Mouse (Mus musculus) erythroblast, adult 5-6 weeks (primary cell): ENCODE data around the gene Ssbp2. TPM values are rescaled to one million over a fixed set of nuclear protein-coding genes. Genes with fewer than 3 reads are reported as not detected.

Experiments used
- ATAC-seq: replicated peaks from 2 replicates; pipeline ENCODE4 v1.8.0; 2016; ENCODE audit warnings: moderate number of reproducible peaks, mild to moderate bottlenecking, moderate TSS enrichment, inconsistent platforms; ENCODE audit not compliant: poor library complexity, low FRiP score, severe bottlenecking
- total RNA-seq, 2 experiments: library from RNA; stranded (forward) in 1 of 2; stranded (reverse) in 1 of 2; fragments of 150-400 nt in 1 of 2; fragments of 200-764, 138-1000 nt in 1 of 2; gene quantifications; 2 replicates each; pipeline versions ENCODE4 v1.2.3 to v1.2.4; 2015 to 2017; ENCODE audit warnings: low replicate concordance in 2 of 2

The Ssbp2 gene
- total RNA-seq, 2 experiments from 2014 or later = 13.8 to 21.4 TPM

DNA sequence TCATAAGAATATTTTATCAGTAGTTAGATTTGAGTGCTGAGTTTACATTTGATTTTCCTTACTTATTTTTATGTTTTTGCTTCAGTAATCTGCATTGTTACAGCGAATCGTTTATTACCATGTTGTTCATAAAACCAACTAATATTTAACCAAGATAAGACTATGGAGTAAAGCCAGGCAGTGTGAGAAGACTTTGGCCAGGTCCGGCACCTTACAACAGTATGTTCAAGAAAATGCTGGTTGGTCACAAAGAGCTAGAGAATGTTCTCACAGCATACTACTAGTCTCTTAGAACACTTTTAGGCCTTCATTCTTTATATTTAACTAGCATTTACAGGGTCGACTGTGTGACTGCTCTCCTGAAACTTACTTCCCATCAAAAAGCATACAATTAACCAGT is 152.5 kb downstream of the Ssbp2 start:
- no peak for ATAC-seq

DNA sequence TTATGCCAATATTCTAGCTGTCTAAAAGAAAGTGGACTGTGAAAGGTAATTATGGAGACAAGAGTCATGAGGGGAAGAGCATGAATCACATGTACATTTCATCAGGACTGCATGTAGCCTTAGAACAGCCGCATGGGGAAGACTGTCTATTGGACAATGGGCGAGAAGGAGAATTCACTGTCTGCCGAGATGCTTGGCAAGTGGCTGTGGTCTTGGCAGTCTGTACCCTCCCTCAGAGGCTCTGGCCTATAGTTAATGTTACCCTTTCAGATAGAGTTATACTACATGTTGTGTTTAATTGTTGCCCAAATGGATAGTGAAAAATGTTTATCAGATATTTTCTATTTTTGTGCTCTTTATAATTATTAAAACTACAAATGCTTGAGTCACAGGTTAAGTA is 156.0 kb downstream of the Ssbp2 start:
- no peak for ATAC-seq

DNA sequence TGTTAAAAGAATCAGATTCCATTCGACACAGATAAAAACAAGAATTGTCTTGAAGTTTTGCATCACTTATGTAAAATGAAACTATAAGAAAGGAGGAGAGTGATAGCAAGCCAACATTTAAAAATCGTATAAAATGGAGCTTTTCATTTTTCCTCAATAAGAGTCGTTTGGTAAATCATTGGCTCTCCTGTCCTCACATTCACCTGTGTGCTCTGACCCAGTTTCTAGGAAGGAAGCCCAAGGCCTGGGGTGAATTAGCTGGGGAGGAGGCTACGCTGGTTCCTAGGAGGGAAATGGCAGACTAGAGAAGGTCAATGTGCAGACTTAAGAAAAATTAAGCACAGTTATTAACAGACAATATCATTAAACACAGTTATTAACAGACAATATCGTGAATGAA is 156.8 kb downstream of the Ssbp2 start:
- no peak for ATAC-seq

DNA sequence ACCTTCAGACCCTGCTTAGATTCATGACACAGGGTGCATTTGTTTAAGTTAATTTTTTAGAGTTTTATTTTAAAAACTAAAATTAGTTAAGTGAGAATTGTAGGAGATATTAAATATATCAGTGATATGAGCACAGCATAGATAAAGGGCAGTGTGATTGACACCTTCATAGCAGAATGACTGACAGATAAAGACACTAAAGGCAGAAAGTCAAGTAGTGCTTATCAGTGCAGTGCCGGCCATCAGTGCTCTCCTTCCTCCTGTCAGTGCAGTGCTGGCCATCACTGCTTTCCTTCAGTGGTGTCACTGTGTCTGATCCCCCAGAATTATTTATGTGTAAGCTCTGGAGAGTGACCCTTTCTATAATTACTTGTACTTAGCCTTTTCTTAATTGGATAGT is 159.3 kb downstream of the Ssbp2 start:
- ATAC-seq = no peak

- no peak for ATAC-seq
Measured at GRCm38 (mm10) chr13:91620541-91620940, 160.5 kb downstream of the Ssbp2 start.

DNA sequence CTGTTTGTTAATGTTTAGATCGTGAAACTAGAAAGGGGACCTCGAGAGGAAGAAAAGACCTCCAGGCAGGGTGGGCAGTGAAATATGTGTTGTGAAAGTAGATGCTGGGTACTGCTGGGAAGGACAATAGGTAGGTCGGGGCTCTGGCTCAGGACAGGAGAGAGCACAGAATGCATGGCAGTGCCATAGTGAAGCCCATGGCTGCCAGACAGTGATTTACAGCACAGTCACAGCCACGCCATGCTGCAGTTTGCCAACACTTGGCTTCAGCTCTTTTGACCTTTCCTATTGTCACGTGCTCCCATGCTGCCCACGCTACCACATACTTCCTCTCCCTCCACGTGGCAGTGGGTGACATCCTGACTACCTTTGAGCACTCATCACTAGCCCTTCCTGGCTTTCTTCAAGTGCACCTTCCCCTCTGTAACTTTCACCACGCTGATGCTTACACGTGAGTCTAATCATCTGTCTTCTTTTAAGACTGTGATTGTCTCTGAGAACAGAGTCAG is 171.3 kb downstream of the Ssbp2 start:
- ATAC-seq = no peak

- no peak for ATAC-seq
Measured at GRCm38 (mm10) chr13:91634123-91634522, 174.0 kb downstream of the Ssbp2 start.

DNA sequence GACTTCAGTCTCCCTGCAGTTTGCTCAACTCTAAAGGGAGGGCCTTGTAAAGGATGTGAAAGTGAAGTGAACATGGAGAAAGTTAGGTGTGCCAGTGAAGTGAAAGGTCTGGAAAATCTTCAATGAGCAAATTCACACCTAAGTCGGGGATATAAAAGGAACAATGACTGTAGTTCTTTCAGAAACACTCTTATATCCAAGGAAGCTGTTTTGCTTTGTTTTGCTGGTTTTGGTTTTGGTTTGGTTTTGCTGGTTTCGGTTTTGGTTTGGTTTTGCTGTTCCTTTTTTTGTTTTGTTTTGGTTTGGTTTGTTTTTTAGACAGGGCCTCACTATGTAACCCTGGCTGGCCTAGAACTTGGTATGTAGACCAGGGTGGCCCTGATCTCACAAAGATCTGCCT is 175.9 kb downstream of the Ssbp2 start:
- no peak for ATAC-seq

GRCm38 (mm10) chr13:91636814-91637213 is 176.7 kb downstream of the Ssbp2 start:
- ATAC-seq = peak; percentile 91

GRCm38 (mm10) chr13:91638836-91639235 is 178.8 kb downstream of the Ssbp2 start:
- ATAC-seq = no peak

GRCm38 (mm10) chr13:91640219-91640618 is 180.1 kb downstream of the Ssbp2 start:
- ATAC-seq = no peak

DNA sequence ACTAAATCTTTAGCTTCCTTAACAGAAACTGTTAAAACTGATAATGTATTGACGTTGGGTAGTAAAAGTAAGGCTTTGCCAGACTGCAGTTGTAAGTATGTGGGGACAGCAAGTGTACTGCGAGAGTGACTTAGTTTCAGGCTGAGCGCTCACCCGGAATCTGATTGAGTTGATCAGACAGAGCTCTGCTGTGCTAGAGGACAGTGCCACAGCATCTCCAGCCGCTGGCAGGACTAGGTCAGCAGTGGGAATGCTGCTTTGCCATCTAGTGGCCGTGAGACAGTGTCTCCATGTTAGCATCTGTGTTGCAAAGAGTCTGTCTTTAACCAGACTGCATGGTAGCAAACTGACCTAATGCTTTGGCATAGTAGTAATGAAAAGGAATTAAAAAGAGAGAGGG is 188.2 kb downstream of the Ssbp2 start:
- ATAC-seq = no peak

- ATAC-seq = no peak
Measured at GRCm38 (mm10) chr13:91649926-91650325, 189.8 kb downstream of the Ssbp2 start.

DNA sequence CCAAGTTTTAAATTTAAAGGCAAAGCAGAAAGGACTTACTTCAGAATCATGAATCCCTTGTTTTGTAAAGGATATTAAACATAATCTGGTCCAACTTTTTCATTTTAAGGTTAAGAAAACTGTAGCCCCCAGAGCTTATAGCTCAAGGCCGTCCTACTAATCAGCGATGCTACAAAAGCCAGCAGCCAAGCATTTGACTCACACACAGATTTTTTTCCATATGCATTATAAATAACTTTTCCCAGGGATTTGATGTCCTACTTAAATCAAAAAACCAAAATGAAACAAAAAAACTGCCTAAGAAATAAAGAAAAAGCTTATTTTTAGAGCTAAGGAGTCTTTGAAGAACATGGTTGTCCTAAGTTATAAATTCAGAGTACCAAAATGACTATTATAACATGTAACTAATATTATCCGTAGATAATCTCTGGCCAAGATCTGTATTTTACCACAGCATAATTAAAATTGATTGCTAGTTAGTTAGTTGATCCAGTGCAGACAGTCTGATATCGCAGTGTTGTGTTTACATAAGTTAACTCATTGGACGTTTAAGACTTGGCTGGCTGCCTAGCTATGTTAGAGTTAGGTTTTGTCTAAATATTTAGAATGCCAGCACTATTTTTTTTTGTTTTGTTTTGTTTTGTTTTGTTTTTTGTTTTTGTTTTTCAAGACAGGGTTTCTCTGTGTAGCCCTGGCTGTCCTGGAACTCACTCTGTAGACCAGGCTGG is 201.1 kb downstream of the Ssbp2 start:
- ATAC-seq = no peak

DNA sequence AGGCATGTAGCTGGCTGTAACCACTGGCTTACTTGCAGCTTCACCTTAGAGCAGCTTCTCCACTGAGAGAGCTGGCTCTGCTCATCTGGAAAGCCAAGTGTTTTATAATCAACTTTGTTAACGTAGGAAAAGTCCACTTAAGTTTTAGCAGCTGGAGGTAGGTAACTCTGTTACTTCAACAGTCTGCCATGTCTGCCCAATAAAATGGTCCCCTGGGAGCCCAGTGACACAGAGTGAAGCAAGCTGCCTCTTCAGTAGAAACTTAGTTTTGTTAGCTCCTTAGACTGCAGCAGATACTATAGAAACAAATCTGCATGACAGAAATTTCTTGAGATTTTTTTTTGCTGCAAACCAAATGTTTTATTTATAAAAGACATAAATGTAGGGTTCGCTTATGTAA is 202.7 kb downstream of the Ssbp2 start:
- ATAC-seq = no peak

GRCm38 (mm10) chr13:91673241-91673640 is 213.2 kb downstream of the Ssbp2 start:
- no peak for ATAC-seq

- no peak for ATAC-seq
Measured at GRCm38 (mm10) chr13:91680764-91681437, 220.8 kb downstream of the Ssbp2 start.

- ATAC-seq = no peak
Measured at GRCm38 (mm10) chr13:91681474-91681873, 221.4 kb downstream of the Ssbp2 start.

DNA sequence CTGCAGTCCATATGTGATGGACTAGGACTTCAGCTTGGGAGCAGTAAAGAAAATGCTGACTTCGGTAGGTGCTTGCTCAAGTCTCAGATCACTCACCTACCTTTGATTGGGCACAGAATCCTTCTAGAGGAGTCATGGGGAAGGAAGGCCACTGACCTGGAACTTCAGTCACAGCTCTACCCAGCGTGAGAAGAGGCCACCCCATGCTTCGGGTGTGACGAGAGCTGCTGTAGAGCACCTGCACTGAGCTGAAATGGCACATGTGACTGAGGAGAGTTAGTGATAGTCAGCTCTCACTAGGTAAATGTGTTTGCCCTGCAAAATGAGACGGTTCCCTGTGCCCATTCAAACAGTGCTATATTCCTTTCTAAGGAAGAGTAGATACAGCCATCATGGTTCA is 230.0 kb downstream of the Ssbp2 start:
- ATAC-seq = no peak

- no peak for ATAC-seq
Measured at GRCm38 (mm10) chr13:91693615-91694014, 233.5 kb downstream of the Ssbp2 start.

GRCm38 (mm10) chr13:91695406-91695805 is 235.3 kb downstream of the Ssbp2 start:
- ATAC-seq = no peak
